Mouse (Mus musculus) embryonic facial prominence, embryonic 11.5 days (tissue): ENCODE data around the gene Mtmr1. TPM values are rescaled to one million over a fixed set of nuclear protein-coding genes. Genes with fewer than 3 reads are reported as not detected.

Experiments
- ATAC-seq: fragments of 200-750 bp; cut with Nextera tagmentation; replicated peaks from 2 replicates; pipeline ENCODE4 v1.8.0; 2017; ENCODE audit warnings: low read depth; ENCODE audit not compliant: insufficient number of reproducible peaks, low FRiP score, low TSS enrichment
- DNase-seq: peaks from one replicate; pipeline ENCODE4 v3.0.0-alpha.2; 2015; ENCODE audit warnings: low spot score
- H3K27ac ChIP-seq: fragments of 300-500 bp; sonication (generic); replicated peaks from 2 replicates; pipeline ENCODE4 v1.5.1; 2014; ENCODE audit warnings: mild to moderate bottlenecking, low read depth, low read length, control low read depth
- H3K27me3 ChIP-seq: fragments of 300-500 bp; sonication (generic); 2 replicates; pipeline ENCODE4 v1.6.1; 2014; ENCODE audit warnings: mild to moderate bottlenecking, low read length, moderate library complexity, mixed read lengths; ENCODE audit not compliant: control insufficient read depth, insufficient read depth
- H3K36me3 ChIP-seq: fragments of 300-500 bp; sonication (generic); replicated peaks from 2 replicates; pipeline ENCODE4 v1.6.1; 2014; ENCODE audit warnings: low read depth, mild to moderate bottlenecking, low read length, moderate library complexity, mixed read lengths; ENCODE audit not compliant: control insufficient read depth, insufficient read depth
- H3K4me1 ChIP-seq: fragments of 300-500 bp; sonication (generic); 2 replicates; pipeline ENCODE4 v1.6.1; 2014; ENCODE audit warnings: low read length, mixed read lengths; ENCODE audit not compliant: control insufficient read depth, insufficient read depth
- H3K4me2 ChIP-seq: fragments of 300-500 bp; sonication (generic); 2 replicates; pipeline ENCODE4 v1.6.1; 2014; ENCODE audit warnings: low read depth, mild to moderate bottlenecking, control low read depth, low read length, moderate library complexity
- H3K4me3 ChIP-seq: fragments of 300-500 bp; sonication (generic); 2 replicates; pipeline ENCODE4 v1.5.1; 2014; ENCODE audit warnings: low read depth, low read length, control low read depth
- H3K9ac ChIP-seq: fragments of 300-500 bp; sonication (generic); replicated peaks from 2 replicates; pipeline ENCODE4 v1.6.1; 2014; ENCODE audit warnings: mild to moderate bottlenecking, control low read depth, low read length
- H3K9me3 ChIP-seq: fragments of 300-500 bp; sonication (generic); replicated peaks from 2 replicates; pipeline ENCODE4 v1.6.1; 2016; ENCODE audit warnings: mild to moderate bottlenecking, low read length, inconsistent platforms, mixed read lengths; ENCODE audit not compliant: control insufficient read depth
- WGBS: fragments of 180-500 bp; shearing (Covaris S2); extraction: QIAGEN DNeasy Blood & Tissue Kit; methylation state at CpG from one replicate; pipeline ENCODE4 v1.1.7; 2014; 5-methylcytosine and 5-hydroxymethylcytosine counted together
- polyA plus RNA-seq: library from polyadenylated mRNA; unstranded; fragments of >200 nt; fragmentation: Nextera tagmentation; extraction: Ambion mirVana; gene quantifications from 2 replicates; pipeline ENCODE4 v1.2.1, GENCODE M21; 2014

The Mtmr1 gene
- polyA plus RNA-seq, 1 experiment from 2014 or later, result 10.6 TPM

- Histone ChIP-seq H3K27me3 (no peaks in the 10 kb centered on the region), H3K4me3 (no peak overlapping the region), H3K4me2 (no peak overlapping the region), H3K4me1 (no peaks in the 10 kb centered on the region), H3K9ac (no peak overlapping the region), H3K9me3 (no peaks in the 10 kb centered on the region), H3K36me3 (no peaks in the 10 kb centered on the region), H3K27ac (no peak overlapping the region)
- DNase-seq (no peak), ATAC-seq (no peak)
- WGBS, result 86% methylated on average over 5 of the region's 5 CpGs
Measured at GRCm38 (mm10) chrX:71442916-71443315, 78.4 kb downstream of the Mtmr1 start.

- Histone ChIP-seq H3K4me1 (no peaks in the 10 kb centered on the region), H3K9ac (no peak overlapping the region), H3K27ac (no peak overlapping the region), H3K4me2 (no peak overlapping the region), H3K4me3 (no peak overlapping the region), H3K36me3 (no peaks in the 10 kb centered on the region), H3K9me3 (no peaks in the 10 kb centered on the region), H3K27me3 (no peaks in the 10 kb centered on the region)
- WGBS, result 88% methylated on average over 6 of the region's 6 CpGs
- DNase-seq, result no peak
- ATAC-seq, result no peak
Measured at GRCm38 (mm10) chrX:71456078-71456737, 91.6 kb downstream of the Mtmr1 start.

- Histone ChIP-seq H3K9me3 (no peaks in the 10 kb centered on the region), H3K27me3 (no peaks in the 10 kb centered on the region), H3K9ac (no peak overlapping the region), H3K27ac (no peak overlapping the region), H3K4me3 (no peak overlapping the region), H3K36me3 (no peaks in the 10 kb centered on the region), H3K4me2 (no peak overlapping the region), H3K4me1 (no peaks in the 10 kb centered on the region)
- DNase-seq (no peak), ATAC-seq (no peak)
- WGBS, result 80% methylated on average over 7 of the region's 7 CpGs
Measured at GRCm38 (mm10) chrX:71464138-71464826, 99.7 kb downstream of the Mtmr1 start.

GRCm38 (mm10) chrX:71465417-71465816 lies 100.9 kb downstream of the Mtmr1 start:
- Histone ChIP-seq H3K4me3 (no peak overlapping the region), H3K27ac (no peak overlapping the region), H3K4me1 (no peaks in the 10 kb centered on the region), H3K4me2 (no peak overlapping the region), H3K9ac (no peak overlapping the region), H3K27me3 (no peaks in the 10 kb centered on the region), H3K36me3 (no peaks in the 10 kb centered on the region), H3K9me3 (no peaks in the 10 kb centered on the region)
- no peak for ATAC-seq
- DNase-seq, result no peak
- WGBS, result 76% methylated on average over 1 of the region's 1 CpGs

DNA sequence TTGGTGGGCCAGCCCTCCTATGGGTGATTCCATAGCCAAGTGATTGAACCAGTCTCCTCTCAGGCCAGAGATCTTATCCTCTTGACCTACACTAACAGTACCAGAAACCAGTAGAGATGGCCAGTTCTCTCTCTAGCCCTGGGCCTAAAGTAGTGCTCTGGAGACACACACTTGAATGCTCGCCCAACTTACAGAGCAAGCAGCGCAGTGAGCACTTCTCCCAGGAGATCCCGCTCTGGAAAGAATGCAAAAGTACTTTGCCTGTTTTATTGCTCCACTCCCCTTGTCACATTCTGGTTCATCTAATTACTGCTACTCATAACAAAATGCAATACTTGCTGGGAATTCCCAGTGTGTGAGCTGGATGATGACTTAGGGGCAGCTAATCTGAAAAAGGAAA lies 102.9 kb downstream of the Mtmr1 start:
- Histone ChIP-seq H3K9me3 (no peaks in the 10 kb centered on the region), H3K27ac (no peak overlapping the region), H3K4me3 (no peak overlapping the region), H3K36me3 (no peaks in the 10 kb centered on the region), H3K9ac (no peak overlapping the region), H3K4me2 (no peak overlapping the region), H3K4me1 (no peaks in the 10 kb centered on the region), H3K27me3 (no peaks in the 10 kb centered on the region)
- 95% methylated on average over 3 of the region's 3 CpGs for WGBS
- no peak for ATAC-seq
- no peak for DNase-seq

Other genes starting within 250 kb of the Mtmr1 start
- 3.1 and 3.5 TPM in 2 replicates for gene Mtm1, start 154.0 kb upstream of the Mtmr1 start, polyA plus RNA-seq
- gene Cd99l2, start 128.1 kb downstream of the Mtmr1 start, polyA plus RNA-seq, result 25.9 and 28.9 TPM in 2 replicates
- gene Hmgb3, start 191.2 kb downstream of the Mtmr1 start, polyA plus RNA-seq, result 570 and 611 TPM in 2 replicates